Mouse (Mus musculus): Measurements from ENCODE around the gene Il17rc. TPM values are rescaled to one million over a fixed set of nuclear protein-coding genes. Genes with fewer than 3 reads are reported as not detected.

Il17rc gene
- polyA plus RNA-seq, 1 experiment from 2014 or later, result 6.7 TPM

- no peaks in the 10 kb centered on the region for H3K9me3 ChIP-seq
- no peaks in the 10 kb centered on the region for H3K36me3 ChIP-seq
- H3K27me3 ChIP-seq (ENCODE audit: insufficient read depth, poor library complexity, severe bottlenecking), result peaks cover 17% of the 10 kb centered on the region
- H3K4me1 ChIP-seq (replicated peaks), result peaks cover 13% of the 10 kb centered on the region
- no peak overlapping the region for H3K27ac ChIP-seq
- WGBS, result 72% methylated on average over 7 of the region's 7 CpGs
- DNase-seq (ENCODE audit: low spot score), result no peak
- H3K4me3 ChIP-seq, result no peak overlapping the region
Measured at GRCm38 (mm10) chr6:113464040-113464439, 7.2 kb upstream of the Il17rc start.

- 56% methylated on average over 5 of the region's 5 CpGs for WGBS
- H3K27ac ChIP-seq, result no peak overlapping the region
- no peaks in the 10 kb centered on the region for H3K9me3 ChIP-seq
- H3K4me1 ChIP-seq (replicated peaks), result peaks cover 26% of the 10 kb centered on the region
- DNase-seq (ENCODE audit: low spot score), result peak; percentile 37
- no peak overlapping the region for H3K4me3 ChIP-seq
- peaks cover 33% of the 10 kb centered on the region for H3K27me3 ChIP-seq (ENCODE audit: insufficient read depth, poor library complexity, severe bottlenecking)
- H3K36me3 ChIP-seq, result no peaks in the 10 kb centered on the region
Measured at GRCm38 (mm10) chr6:113465602-113466001, 5.6 kb upstream of the Il17rc start.

- Histone ChIP-seq H3K9me3 (no peaks in the 10 kb centered on the region), H3K27ac (no peak overlapping the region), H3K4me3 (peak overlapping the region; percentile 48), H3K27me3 (ENCODE audit: insufficient read depth, poor library complexity, severe bottlenecking) (peaks cover 55% of the 10 kb centered on the region), H3K4me1 (replicated peaks) (peaks cover 47% of the 10 kb centered on the region), H3K36me3 (no peaks in the 10 kb centered on the region)
- DNase-seq (ENCODE audit: low spot score), result no peak
- WGBS, result 61% methylated on average over 3 of the region's 3 CpGs
Measured at GRCm38 (mm10) chr6:113468512-113468911, 2.7 kb upstream of the Il17rc start.

- Histone ChIP-seq H3K4me1 (replicated peaks) (peaks cover 47% of the 10 kb centered on the region), H3K36me3 (no peaks in the 10 kb centered on the region), H3K9me3 (no peaks in the 10 kb centered on the region), H3K27ac (peak overlapping the region; percentile 72), H3K4me3 (peak overlapping the region; percentile 48), H3K27me3 (ENCODE audit: insufficient read depth, poor library complexity, severe bottlenecking) (peaks cover 55% of the 10 kb centered on the region)
- peak; percentile 74 for DNase-seq (ENCODE audit: low spot score)
- WGBS, result 9% methylated on average over 9 of the region's 9 CpGs
Measured at GRCm38 (mm10) chr6:113469021-113469420, 2.2 kb upstream of the Il17rc start.

GRCm38 (mm10) chr6:113469432-113469831 lies 1.8 kb upstream of the Il17rc start:
- DNase-seq (ENCODE audit: low spot score), result peak; percentile 82
- peaks cover 47% of the 10 kb centered on the region for H3K4me1 ChIP-seq (replicated peaks)
- H3K4me3 ChIP-seq, result peak overlapping the region; percentile 48
- H3K27ac ChIP-seq, result peak overlapping the region; percentile 72
- no peaks in the 10 kb centered on the region for H3K9me3 ChIP-seq
- 2% methylated on average over 31 of the region's 31 CpGs for WGBS
- H3K27me3 ChIP-seq (ENCODE audit: insufficient read depth, poor library complexity, severe bottlenecking), result peaks cover 55% of the 10 kb centered on the region
- H3K36me3 ChIP-seq, result no peaks in the 10 kb centered on the region

- DNase-seq (ENCODE audit: low spot score), result no peak
- Histone ChIP-seq H3K27me3 (ENCODE audit: insufficient read depth, poor library complexity, severe bottlenecking) (peaks cover 49% of the 10 kb centered on the region), H3K36me3 (no peaks in the 10 kb centered on the region), H3K4me3 (no peak overlapping the region), H3K4me1 (replicated peaks) (peaks cover 40% of the 10 kb centered on the region), H3K27ac (no peak overlapping the region), H3K9me3 (no peaks in the 10 kb centered on the region)
- 65% methylated on average over 10 of the region's 10 CpGs for WGBS
Measured at GRCm38 (mm10) chr6:113472061-113472460, 834 bp downstream of the Il17rc start.

GRCm38 (mm10) chr6:113473246-113473645 lies 2.0 kb downstream of the Il17rc start:
- no peak overlapping the region for H3K27ac ChIP-seq
- H3K27me3 ChIP-seq (ENCODE audit: insufficient read depth, poor library complexity, severe bottlenecking), result peaks cover 46% of the 10 kb centered on the region
- 84% methylated on average over 2 of the region's 2 CpGs for WGBS
- DNase-seq (ENCODE audit: low spot score), result no peak
- no peaks in the 10 kb centered on the region for H3K9me3 ChIP-seq
- peaks cover 44% of the 10 kb centered on the region for H3K4me1 ChIP-seq (replicated peaks)
- H3K4me3 ChIP-seq, result no peak overlapping the region
- no peaks in the 10 kb centered on the region for H3K36me3 ChIP-seq

- Histone ChIP-seq H3K36me3 (no peaks in the 10 kb centered on the region), H3K27me3 (ENCODE audit: insufficient read depth, poor library complexity, severe bottlenecking) (peaks cover 43% of the 10 kb centered on the region), H3K27ac (no peak overlapping the region), H3K4me1 (replicated peaks) (peaks cover 41% of the 10 kb centered on the region), H3K9me3 (no peaks in the 10 kb centered on the region), H3K4me3 (no peak overlapping the region)
- 90% methylated on average over 6 of the region's 6 CpGs for WGBS
- DNase-seq (ENCODE audit: low spot score), result no peak
Measured at GRCm38 (mm10) chr6:113473715-113474114, 2.5 kb downstream of the Il17rc start.

GRCm38 (mm10) chr6:113477353-113477752 lies 6.1 kb downstream of the Il17rc start:
- H3K9me3 ChIP-seq, result no peaks in the 10 kb centered on the region
- H3K4me3 ChIP-seq, result no peak overlapping the region
- H3K36me3 ChIP-seq, result no peaks in the 10 kb centered on the region
- DNase-seq (ENCODE audit: low spot score), result no peak
- WGBS, result 54% methylated on average over 7 of the region's 7 CpGs
- H3K4me1 ChIP-seq (replicated peaks), result peaks cover 23% of the 10 kb centered on the region
- H3K27me3 ChIP-seq (ENCODE audit: insufficient read depth, poor library complexity, severe bottlenecking), result peaks cover 41% of the 10 kb centered on the region
- no peak overlapping the region for H3K27ac ChIP-seq

GRCm38 (mm10) chr6:113478906-113479305 lies 7.7 kb downstream of the Il17rc start:
- Histone ChIP-seq H3K4me1 (replicated peaks) (peaks cover 30% of the 10 kb centered on the region), H3K27ac (no peak overlapping the region), H3K4me3 (no peak overlapping the region), H3K9me3 (no peaks in the 10 kb centered on the region), H3K27me3 (ENCODE audit: insufficient read depth, poor library complexity, severe bottlenecking) (peaks cover 40% of the 10 kb centered on the region), H3K36me3 (no peaks in the 10 kb centered on the region)
- WGBS, result 83% methylated on average over 10 of the region's 10 CpGs
- no peak for DNase-seq (ENCODE audit: low spot score)

GRCm38 (mm10) chr6:113480555-113481373 lies 9.5 kb downstream of the Il17rc start:
- Histone ChIP-seq H3K27ac (no peak overlapping the region), H3K4me1 (replicated peaks) (peaks cover 45% of the 10 kb centered on the region), H3K36me3 (no peaks in the 10 kb centered on the region), H3K9me3 (no peaks in the 10 kb centered on the region), H3K27me3 (ENCODE audit: insufficient read depth, poor library complexity, severe bottlenecking) (peaks cover 40% of the 10 kb centered on the region), H3K4me3 (no peak overlapping the region)
- no peak for DNase-seq (ENCODE audit: low spot score)
- WGBS, result 68% methylated on average over 18 of the region's 18 CpGs

- no peak for DNase-seq (ENCODE audit: low spot score)
- H3K36me3 ChIP-seq, result peaks cover 11% of the 10 kb centered on the region; the same call in 1 of the 2 replicates
- no peaks in the 10 kb centered on the region for H3K9me3 ChIP-seq
- peaks cover 51% of the 10 kb centered on the region for H3K4me1 ChIP-seq (replicated peaks)
- H3K27me3 ChIP-seq (ENCODE audit: insufficient read depth, poor library complexity, severe bottlenecking), result peaks cover 40% of the 10 kb centered on the region
- peak overlapping the region; percentile 62 for H3K4me3 ChIP-seq
- H3K27ac ChIP-seq, result peak overlapping the region; percentile 94
- WGBS, result under 1% methylated on average over 65 of the region's 65 CpGs
Measured at GRCm38 (mm10) chr6:113482477-113483099, 11.4 kb downstream of the Il17rc start.

GRCm38 (mm10) chr6:113483100-113483615 lies 11.9 kb downstream of the Il17rc start, which contains the start of gene Creld1:
Gene Creld1, plus strand, starts transcription at chr6:113483297.
- peaks cover 40% of the 10 kb centered on the region for H3K27me3 ChIP-seq (ENCODE audit: insufficient read depth, poor library complexity, severe bottlenecking)
- H3K4me3 ChIP-seq, result peak within 1 kb of the TSS; percentile 62
- WGBS, result under 1% methylated on average over 26 of the region's 26 CpGs
- H3K36me3 ChIP-seq, result peaks cover 16% of the 10 kb centered on the region
- peak within 1 kb of the TSS; percentile 94 for H3K27ac ChIP-seq
- H3K9me3 ChIP-seq, result no peaks in the 10 kb centered on the region
- H3K4me1 ChIP-seq (replicated peaks), result peaks cover 53% of the 10 kb centered on the region
- peak; percentile 95 for DNase-seq (ENCODE audit: low spot score)

Measured in hindbrain, embryonic 10.5 days (tissue).